Mouse (Mus musculus): ENCODE data around the gene Lgi4. TPM values are rescaled to one million over a fixed set of nuclear protein-coding genes. Genes with fewer than 3 reads are reported as not detected.

The Lgi4 gene
- total and polyA plus RNA-seq, 3 experiments = 0.05 TPM; not detected in 2

DNA sequence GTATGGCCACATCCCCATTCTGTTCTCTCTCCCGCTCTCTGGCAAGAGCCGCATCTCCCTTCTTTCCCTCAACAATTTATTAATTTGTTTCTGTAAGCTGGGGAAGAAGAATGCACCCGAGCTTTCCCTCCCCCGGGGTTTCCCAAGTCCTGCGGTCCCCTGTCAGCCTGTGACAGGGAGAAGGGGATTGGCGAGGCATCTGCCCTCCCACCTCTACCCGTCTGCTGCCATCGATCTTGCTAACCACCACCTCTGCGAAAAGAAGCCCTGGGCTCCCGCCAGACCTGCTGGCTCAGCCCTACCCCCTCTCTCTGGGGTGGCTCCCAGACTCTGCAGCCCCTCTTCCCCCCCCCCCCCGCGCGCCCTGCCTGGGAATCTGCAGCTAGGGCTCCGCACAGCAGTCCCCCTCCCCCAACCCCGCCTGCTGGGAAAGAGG is 9.3 kb upstream of the Lgi4 start:
- Histone ChIP-seq H3K27me3 (ENCODE audit: insufficient read depth, low read length) (peaks cover 4% of the 10 kb centered on the region; the same call in 1 of the 2 replicates), H3K4me1 (ENCODE audit: insufficient read depth, low read depth, low read length) (no peaks in the 10 kb centered on the region)
- ATAC-seq (ENCODE audit: extremely low read depth, insufficient number of reproducible peaks, low FRiP score, poor library complexity, severe bottlenecking) = no peak

DNA sequence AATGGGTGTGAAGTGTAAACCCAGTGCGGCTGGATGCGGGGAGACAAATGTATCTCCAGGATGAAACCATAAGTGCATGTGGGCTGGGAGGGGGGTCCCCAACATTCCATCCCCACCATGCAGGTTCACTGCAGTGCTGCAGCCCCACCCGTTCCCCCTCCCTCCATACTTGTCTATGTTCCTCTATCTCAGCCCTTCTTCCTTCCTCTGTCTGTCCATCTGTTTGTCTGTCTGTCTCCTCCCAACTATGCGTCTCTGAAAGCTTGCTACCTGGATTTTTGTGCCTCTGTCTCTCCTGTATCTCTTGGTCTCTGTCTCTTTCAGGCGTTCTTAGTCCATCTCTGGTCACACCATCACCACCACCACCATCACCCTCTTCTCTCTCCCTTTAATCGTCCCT is 8.7 kb upstream of the Lgi4 start:
- no peak for TF ChIP-seq POLR2AphosphoS5 (IDR thresholded peaks at IDR 0.05; ENCODE audit: insufficient replicate concordance, low read depth, low read length)
- H3K4me3 ChIP-seq (ENCODE audit: low read depth, low read length) = no peak overlapping the region
- no peaks in the 10 kb centered on the region for H3K4me1 ChIP-seq (ENCODE audit: insufficient read depth, low read depth, low read length)
- no peak for ATAC-seq (ENCODE audit: extremely low read depth, insufficient number of reproducible peaks, low FRiP score, poor library complexity, severe bottlenecking)
- no peak for DNase-seq (ENCODE audit: low spot score)
- H3K36me3 ChIP-seq (replicated peaks) = no peaks in the 10 kb centered on the region
- peaks cover 34% of the 10 kb centered on the region for H3K9me3 ChIP-seq (replicated peaks)
- peaks cover 4% of the 10 kb centered on the region; the same call in 1 of the 2 replicates for H3K27me3 ChIP-seq (ENCODE audit: insufficient read depth, low read length)

More for the DNA sequence above, 9.3 kb upstream of the Lgi4 start:
- peaks cover 32% of the 10 kb centered on the region for H3K9me3 ChIP-seq (replicated peaks)
- no peak for DNase-seq (ENCODE audit: low spot score)
- H3K36me3 ChIP-seq (replicated peaks) = no peaks in the 10 kb centered on the region
- H3K4me3 ChIP-seq (ENCODE audit: low read depth, low read length) = no peak overlapping the region
- no peak for TF ChIP-seq CTCF (IDR thresholded peaks at IDR 0.05; ENCODE audit: low read depth, low read length)
- no peak for TF ChIP-seq GATA2 (IDR thresholded peaks at IDR 0.05; ENCODE audit: borderline replicate concordance, low read depth, low read length)
- no peak for TF ChIP-seq GATA1 (IDR thresholded peaks at IDR 0.05; ENCODE audit: borderline replicate concordance, low read length)
- TF ChIP-seq TAL1 (conservative IDR thresholded peaks at IDR 0.05; ENCODE audit: low read depth, low read length) = no peak
- no peak for TF ChIP-seq POLR2AphosphoS5 (IDR thresholded peaks at IDR 0.05; ENCODE audit: insufficient replicate concordance, low read depth, low read length)

- peaks cover 34% of the 10 kb centered on the region for H3K9me3 ChIP-seq (replicated peaks)
- H3K4me1 ChIP-seq (ENCODE audit: insufficient read depth, low read depth, low read length) = no peaks in the 10 kb centered on the region
- DNase-seq (ENCODE audit: low spot score) (no peak), ATAC-seq (ENCODE audit: extremely low read depth, insufficient number of reproducible peaks, low FRiP score, poor library complexity, severe bottlenecking) (no peak)
- no peak for TF ChIP-seq GATA2 (IDR thresholded peaks at IDR 0.05; ENCODE audit: borderline replicate concordance, low read depth, low read length)
- TF ChIP-seq GATA1 (IDR thresholded peaks at IDR 0.05; ENCODE audit: borderline replicate concordance, low read length) = no peak
- TF ChIP-seq TAL1 (conservative IDR thresholded peaks at IDR 0.05; ENCODE audit: low read depth, low read length) = no peak
- TF ChIP-seq POLR2AphosphoS5 (IDR thresholded peaks at IDR 0.05; ENCODE audit: insufficient replicate concordance, low read depth, low read length) = no peak
- peaks cover 4% of the 10 kb centered on the region; the same call in 1 of the 2 replicates for H3K27me3 ChIP-seq (ENCODE audit: insufficient read depth, low read length)
- H3K36me3 ChIP-seq (replicated peaks) = no peaks in the 10 kb centered on the region
- H3K4me3 ChIP-seq (ENCODE audit: low read depth, low read length) = no peak overlapping the region
Observed at GRCm38 (mm10) chr7:31050921-31051320, 8.2 kb upstream of the Lgi4 start.

DNA sequence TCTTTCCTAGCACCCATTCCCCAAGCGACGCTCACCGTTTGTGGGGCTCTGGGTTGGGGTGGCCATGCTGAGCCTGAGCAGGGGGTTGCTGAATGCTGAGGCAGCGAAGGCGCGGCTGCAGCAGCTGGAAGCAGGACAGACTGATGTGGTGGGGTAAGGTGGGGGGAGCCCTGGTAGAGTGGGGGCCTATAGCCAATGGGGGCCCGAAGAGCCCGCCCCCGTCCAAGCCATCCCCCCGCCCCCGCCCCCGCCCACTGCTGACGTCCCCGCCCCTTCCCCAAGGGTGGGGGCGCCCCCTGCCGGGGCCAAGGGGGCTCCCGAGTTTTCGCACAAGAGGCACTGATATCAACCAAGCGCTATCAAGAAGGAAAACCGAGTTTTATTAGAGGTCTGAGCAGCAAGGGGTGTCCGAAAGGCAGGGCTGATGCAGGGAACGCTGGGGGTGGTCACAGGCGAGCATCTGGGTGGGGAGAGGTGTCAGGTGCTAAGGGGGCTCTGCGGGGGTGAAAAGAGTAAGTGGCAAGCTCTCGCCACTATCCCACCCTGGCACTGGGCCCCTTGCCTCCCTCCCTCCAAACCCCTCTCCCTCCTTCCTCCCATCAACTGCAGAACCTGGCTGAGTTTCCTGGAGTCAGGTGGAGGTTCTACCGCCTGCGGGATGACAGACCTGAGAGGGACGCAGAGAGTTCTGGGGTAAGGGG is 7.7 kb upstream of the Lgi4 start, which contains the start of gene Fxyd7:
TSS of gene Fxyd7 (minus strand) at position 147 of the 701 bp plus-strand sequence.
- H3K27me3 ChIP-seq (ENCODE audit: insufficient read depth, low read length) = peaks cover 4% of the 10 kb centered on the region; the same call in 1 of the 2 replicates
- H3K4me3 ChIP-seq (ENCODE audit: low read depth, low read length) = no peak within 1 kb of the TSS
- no peaks in the 10 kb centered on the region for H3K4me1 ChIP-seq (ENCODE audit: insufficient read depth, low read depth, low read length)
- ATAC-seq (ENCODE audit: extremely low read depth, insufficient number of reproducible peaks, low FRiP score, poor library complexity, severe bottlenecking) (no peak), DNase-seq (ENCODE audit: low spot score) (no peak)
- peaks cover 36% of the 10 kb centered on the region for H3K9me3 ChIP-seq (replicated peaks)
- no peaks in the 10 kb centered on the region for H3K36me3 ChIP-seq (replicated peaks)
- no peak for TF ChIP-seq POLR2AphosphoS5 (IDR thresholded peaks at IDR 0.05; ENCODE audit: insufficient replicate concordance, low read depth, low read length)
- TF ChIP-seq GATA1 (IDR thresholded peaks at IDR 0.05; ENCODE audit: borderline replicate concordance, low read length) = no peak
- no peak for TF ChIP-seq TAL1 (conservative IDR thresholded peaks at IDR 0.05; ENCODE audit: low read depth, low read length)
- TF ChIP-seq CTCF (IDR thresholded peaks at IDR 0.05; ENCODE audit: low read depth, low read length) = no peak
- no peak for TF ChIP-seq GATA2 (IDR thresholded peaks at IDR 0.05; ENCODE audit: borderline replicate concordance, low read depth, low read length)

- Histone ChIP-seq H3K9me3 (replicated peaks) (peaks cover 36% of the 10 kb centered on the region), H3K27me3 (ENCODE audit: insufficient read depth, low read length) (peaks cover 4% of the 10 kb centered on the region; the same call in 1 of the 2 replicates), H3K4me1 (ENCODE audit: insufficient read depth, low read depth, low read length) (no peaks in the 10 kb centered on the region), H3K36me3 (replicated peaks) (no peaks in the 10 kb centered on the region), H3K4me3 (ENCODE audit: low read depth, low read length) (no peak overlapping the region)
- DNase-seq (ENCODE audit: low spot score) = no peak
- TF ChIP-seq POLR2AphosphoS5 (IDR thresholded peaks at IDR 0.05; ENCODE audit: insufficient replicate concordance, low read depth, low read length) (no peak), GATA2 (IDR thresholded peaks at IDR 0.05; ENCODE audit: borderline replicate concordance, low read depth, low read length) (no peak), CTCF (IDR thresholded peaks at IDR 0.05; ENCODE audit: low read depth, low read length) (no peak), GATA1 (IDR thresholded peaks at IDR 0.05; ENCODE audit: borderline replicate concordance, low read length) (no peak), TAL1 (conservative IDR thresholded peaks at IDR 0.05; ENCODE audit: low read depth, low read length) (no peak)
- ATAC-seq (ENCODE audit: extremely low read depth, insufficient number of reproducible peaks, low FRiP score, poor library complexity, severe bottlenecking) = no peak
Observed at GRCm38 (mm10) chr7:31052251-31052635, 6.9 kb upstream of the Lgi4 start.

DNA sequence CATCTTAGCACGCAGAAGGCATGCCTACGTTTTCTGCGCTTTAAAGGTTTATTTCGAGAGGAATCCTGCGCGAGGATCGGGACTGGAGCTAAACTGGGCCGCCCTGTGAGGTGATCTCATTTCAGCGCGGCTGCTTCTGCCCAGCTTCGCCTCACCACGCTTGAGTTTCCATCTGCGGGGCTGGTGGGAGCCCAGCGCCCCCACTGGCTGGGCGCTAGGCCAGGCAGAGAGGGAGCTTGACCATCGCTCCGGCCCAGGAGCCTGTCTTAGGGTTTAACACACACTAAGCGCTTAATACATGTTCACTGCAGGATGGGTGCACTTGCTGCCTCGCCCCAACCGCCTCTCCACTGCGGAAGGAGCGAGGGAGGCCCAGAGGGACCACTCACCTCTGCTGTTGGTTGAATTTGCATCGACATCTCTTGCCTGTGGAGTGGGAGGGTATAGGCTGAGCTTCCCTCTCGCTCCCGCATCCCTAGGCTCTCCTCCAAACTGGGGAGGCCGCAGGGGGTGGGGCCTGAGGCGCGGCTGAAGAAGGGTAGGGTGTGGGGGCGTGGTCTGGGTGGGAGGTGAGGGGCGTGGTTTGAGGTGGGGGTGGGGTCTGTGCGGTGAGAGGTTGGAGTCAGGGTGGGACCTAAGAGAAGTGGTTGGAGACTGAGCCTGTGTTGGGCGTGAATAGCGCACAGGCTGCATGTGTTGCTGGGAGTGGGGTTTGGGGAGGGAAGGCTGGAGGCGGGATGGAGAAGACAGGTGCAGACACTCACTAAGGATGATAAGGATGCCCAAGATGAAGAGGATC is 6.3 kb upstream of the Lgi4 start:
- no peak for DNase-seq (ENCODE audit: low spot score)
- Histone ChIP-seq H3K36me3 (replicated peaks) (no peaks in the 10 kb centered on the region), H3K27me3 (ENCODE audit: insufficient read depth, low read length) (peaks cover 4% of the 10 kb centered on the region; the same call in 1 of the 2 replicates), H3K9me3 (replicated peaks) (peaks cover 40% of the 10 kb centered on the region), H3K4me3 (ENCODE audit: low read depth, low read length) (no peak overlapping the region), H3K4me1 (ENCODE audit: insufficient read depth, low read depth, low read length) (no peaks in the 10 kb centered on the region)
- TF ChIP-seq GATA1 (IDR thresholded peaks at IDR 0.05; ENCODE audit: borderline replicate concordance, low read length) (no peak), POLR2AphosphoS5 (IDR thresholded peaks at IDR 0.05; ENCODE audit: insufficient replicate concordance, low read depth, low read length) (no peak), TAL1 (conservative IDR thresholded peaks at IDR 0.05; ENCODE audit: low read depth, low read length) (no peak)
- no peak for ATAC-seq (ENCODE audit: extremely low read depth, insufficient number of reproducible peaks, low FRiP score, poor library complexity, severe bottlenecking)
